ENCODE assay signal across 8 mouse cellular contexts in genomic region chr2:153161684-153162080, GRCm38 (mm10). TPM values are rescaled to one million over a fixed set of nuclear protein-coding genes. Genes with fewer than 3 reads are reported as not detected.
DNase-seq lines count a peak whose midpoint lies in the region; ATAC-seq and TF ChIP-seq lines count a peak whose summit lies in the region.

No protein-coding gene starts in this region.

- no peak for TF ChIP-seq EP300 in liver, embryonic 14.5 days (IDR thresholded peaks at IDR 0.05; ENCODE audit: low read depth)

- TF ChIP-seq CTCF in liver, embryonic 14.5 days (IDR thresholded peaks at IDR 0.05; ENCODE audit: low read depth) = no peak

- no peaks in the 10 kb centered on the region for H3K27me3 ChIP-seq in heart, embryonic 14.5 days (ENCODE audit: control insufficient read depth, insufficient read depth, low read length)
- H3K27me3 ChIP-seq in forebrain, embryonic 12.5 days = peaks cover 46% of the 10 kb centered on the region
- no peaks in the 10 kb centered on the region for H3K27me3 ChIP-seq in liver, embryonic 14.5 days (ENCODE audit: control insufficient read depth, insufficient read depth, low read length)

- in situ Hi-C loops in ES-E14 (cut with MboI; ENCODE audit: low sequenced_read_pairs in 2 of 2, unreplicated experiment in 2 of 2) = no loop called here

- DNase-seq in heart, postnatal 10 days = no peak
- no peak for DNase-seq in ES-E14 (ENCODE audit: low read depth, low spot score)
- DNase-seq in liver, embryonic 14.5 days (ENCODE audit: low read depth in 3 of 3, low spot score in 3 of 3) = no peak
- peak; percentile 40 for DNase-seq in telencephalon, adult 2 months (ENCODE audit: low read depth, low spot score)
- DNase-seq in adrenal gland, postnatal 10 days = no peak
- DNase-seq in urinary bladder, postnatal 36 days (ENCODE audit: low spot score in 2 of 2) = no peak

- peak overlapping the region; percentile 96 for H3K9ac ChIP-seq in heart, embryonic 14.5 days (ENCODE audit: low read length)
- peak overlapping the region; percentile 96 for H3K9ac ChIP-seq in ES-E14 (ENCODE audit: insufficient read depth, low read depth, low read length, poor library complexity, severe bottlenecking)
- H3K9ac ChIP-seq in forebrain, embryonic 12.5 days = peak overlapping the region; percentile 77
- H3K9ac ChIP-seq in liver, embryonic 14.5 days (replicated peaks) = peak overlapping the region; percentile 91

- ATAC-seq in heart, embryonic 14.5 days (ENCODE audit: insufficient number of reproducible peaks, insufficient read depth, low FRiP score, low read depth) = 0 out of 2 replicates have a peak, but pooled peaks have one; percentile 28
- peak; percentile 52; the same call in 1 of the 2 replicates for ATAC-seq in forebrain, embryonic 12.5 days (ENCODE audit: low FRiP score)
- ATAC-seq in liver, embryonic 14.5 days (ENCODE audit: insufficient read depth) = peak; percentile 66; the same call in 1 of the 2 replicates

- H3K4me3 ChIP-seq in heart, embryonic 14.5 days (ENCODE audit: control insufficient read depth in 1 of 2, insufficient read depth in 1 of 2, low read depth in 1 of 2, low read length in 2 of 2) = peak overlapping the region; percentile 81 to 94
- peak overlapping the region; percentile 79 to 88 for H3K4me3 ChIP-seq in ES-E14 (ENCODE audit: insufficient read depth in 1 of 2, low read depth in 1 of 2, low read length in 2 of 2, poor library complexity in 1 of 2, severe bottlenecking in 1 of 2)
- H3K4me3 ChIP-seq in forebrain, embryonic 12.5 days (replicated peaks) = peak overlapping the region; percentile 72
- peak overlapping the region; percentile 91 to 97 for H3K4me3 ChIP-seq in liver, embryonic 14.5 days (ENCODE audit: insufficient read depth in 1 of 2, low read depth in 2 of 2, low read length in 2 of 2)

- H3K27ac ChIP-seq in heart, embryonic 14.5 days (replicated peaks in 1 of 2; ENCODE audit: control insufficient read depth in 1 of 2, insufficient read depth in 1 of 2, low read depth in 2 of 2, low read length in 2 of 2) = peak overlapping the region; percentile 93 to 95; a peak in 3 of 4 replicates
- peak overlapping the region; percentile 82 for H3K27ac ChIP-seq in ES-E14 (ENCODE audit: insufficient read depth, low read depth, low read length, poor library complexity, severe bottlenecking)
- peak overlapping the region; percentile 89 for H3K27ac ChIP-seq in forebrain, embryonic 12.5 days
- peak overlapping the region; percentile 63 for H3K27ac ChIP-seq in liver, embryonic 14.5 days

- WGBS in heart, embryonic 14.5 days = 0% methylated on average over 16 of the region's 16 CpGs
- 2% methylated on average over 16 of the region's 16 CpGs for WGBS in forebrain, embryonic 12.5 days
- 1% methylated on average over 16 of the region's 16 CpGs for WGBS in liver, embryonic 14.5 days (ENCODE audit: insufficient replicate concordance)

- H3K4me2 ChIP-seq in heart, embryonic 14.5 days (ENCODE audit: low read length) = peak overlapping the region; percentile 88
- H3K4me2 ChIP-seq in forebrain, embryonic 12.5 days = peak overlapping the region; percentile 85
- peak overlapping the region; percentile 90 for H3K4me2 ChIP-seq in liver, embryonic 14.5 days (ENCODE audit: low read depth)

- peaks cover 6% of the 10 kb centered on the region; the same call in 1 of the 2 replicates for H3K36me3 ChIP-seq in heart, embryonic 14.5 days (ENCODE audit: control insufficient read depth, insufficient read depth, low read length)
- peaks cover 5% of the 10 kb centered on the region; the same call in 1 of the 2 replicates for H3K36me3 ChIP-seq in ES-E14 (ENCODE audit: control insufficient read depth, insufficient read depth, low read length, poor library complexity, severe bottlenecking)
- no peaks in the 10 kb centered on the region; the same call in 1 of the 2 replicates for H3K36me3 ChIP-seq in forebrain, embryonic 12.5 days (replicated peaks)
- H3K36me3 ChIP-seq in liver, embryonic 14.5 days (replicated peaks; ENCODE audit: control insufficient read depth, insufficient read depth, low read depth) = no peaks in the 10 kb centered on the region; the same call in 1 of the 2 replicates

- H3K4me1 ChIP-seq in heart, embryonic 14.5 days (ENCODE audit: control insufficient read depth in 2 of 2, insufficient read depth in 2 of 2, low read length in 2 of 2) = peaks cover 0 to 10% of the 10 kb centered on the region in 2 experiments; a peak in 2 of 4 replicates
- peaks cover 0 to 4% of the 10 kb centered on the region in 2 experiments; a peak in 1 of 4 replicates for H3K4me1 ChIP-seq in ES-E14 (ENCODE audit: control insufficient read depth in 2 of 2, insufficient read depth in 2 of 2, low read length in 2 of 2, poor library complexity in 1 of 2)
- H3K4me1 ChIP-seq in forebrain, embryonic 12.5 days = peaks cover 9% of the 10 kb centered on the region
- peaks cover 5 to 9% of the 10 kb centered on the region in 2 experiments for H3K4me1 ChIP-seq in liver, embryonic 14.5 days (replicated peaks; ENCODE audit: control insufficient read depth in 2 of 2, insufficient read depth in 2 of 2, low read length in 1 of 2)

- intact Hi-C loops in heart, postnatal 10 days (cut with DNase I) = loop anchor here (5.0 kb wide), 1 partner anchor 76 kb away; no protein-coding TSS in a partner anchor

- H3K9me3 ChIP-seq in heart, embryonic 14.5 days (ENCODE audit: control insufficient read depth, low read length) = no peaks in the 10 kb centered on the region
- H3K9me3 ChIP-seq in ES-E14 (ENCODE audit: control insufficient read depth, insufficient read depth, low read depth, low read length) = no peaks in the 10 kb centered on the region
- H3K9me3 ChIP-seq in forebrain, embryonic 12.5 days = no peaks in the 10 kb centered on the region
- no peaks in the 10 kb centered on the region for H3K9me3 ChIP-seq in liver, embryonic 14.5 days (ENCODE audit: control insufficient read depth, low read length)

TF ChIP-seq in ES-E14, 5 proteins besides CTCF, POLR2A, EP300 and RAD21:
- TF ChIP-seq ZC3H11A (IDR thresholded peaks at IDR 0.05; ENCODE audit: borderline replicate concordance, low read depth, low read length) = no peak
- no peak for TF ChIP-seq HCFC1 (IDR thresholded peaks at IDR 0.05; ENCODE audit: borderline replicate concordance, insufficient read depth, low read length)
- no peak for TF ChIP-seq ZNF384 (IDR thresholded peaks at IDR 0.05; ENCODE audit: low read depth, low read length)
- no peak for TF ChIP-seq CHD2 (IDR thresholded peaks at IDR 0.05; ENCODE audit: low read depth, low read length)
- TF ChIP-seq MAFK (IDR thresholded peaks at IDR 0.05; ENCODE audit: insufficient read depth, low read depth, low read length) = no peak

RNA-seq across cellular contexts. Expression of gene Tm9sf4, which starts 0.6 kb away (rescaled TPM):
- polyA plus RNA-seq in heart, embryonic 14.5 days (2014; fragmentation: Nextera tagmentation; extraction: Ambion mirVana) = 59.6 and 67.9 TPM in 2 replicates
- 10 to 100 TPM; 66.4 to 69.6 TPM for total RNA-seq in heart, postnatal 10 days (2021)
- total RNA-seq in ES-E14 (2012; rRNA removed) = 62.8 and 108 TPM in 2 replicates
- polyA plus RNA-seq in forebrain, embryonic 12.5 days (2016; fragmentation: Nextera tagmentation; extraction: Ambion mirVana) = 72.0 and 80.2 TPM in 2 replicates
- polyA plus RNA-seq in liver, embryonic 14.5 days (2012; rRNA removed) = 13.0 TPM in 2 replicates
- 23.7 and 32.4 TPM in 2 replicates for polyA plus RNA-seq in liver, embryonic 14.5 days (2014; fragmentation: Nextera tagmentation; extraction: Ambion mirVana)
- 10 to 100 TPM; 88.3 to 96.8 TPM for total RNA-seq in adrenal gland, postnatal 10 days (2021)

RNA-seq across cellular contexts. Expression of gene Hck, which starts 53.4 kb away (rescaled TPM):
- polyA plus RNA-seq in heart, embryonic 14.5 days (2014; fragmentation: Nextera tagmentation; extraction: Ambion mirVana) = 1.9 and 2.5 TPM in 2 replicates
- 1 to 10 TPM; 1.0 to 1.2 TPM for total RNA-seq in heart, postnatal 10 days (2021)
- total RNA-seq in ES-E14 (2012; rRNA removed) = 29.3 and 60.8 TPM in 2 replicates
- polyA plus RNA-seq in forebrain, embryonic 12.5 days (2016; fragmentation: Nextera tagmentation; extraction: Ambion mirVana) = 1.3 and 1.5 TPM in 2 replicates
- polyA plus RNA-seq in liver, embryonic 14.5 days (2012; rRNA removed) = 5.9 and 6.0 TPM in 2 replicates
- polyA plus RNA-seq in liver, embryonic 14.5 days (2014; fragmentation: Nextera tagmentation; extraction: Ambion mirVana) = 6.9 and 7.8 TPM in 2 replicates
- total RNA-seq in adrenal gland, postnatal 10 days (2021) = 1 to 10 TPM; 2.4 to 3.2 TPM
